Mouse (Mus musculus) heart, embryonic 13.5 days (tissue): ENCODE results near the gene Slc22a27. TPM values are rescaled to one million over a fixed set of nuclear protein-coding genes. Genes with fewer than 3 reads are reported as not detected.
"Not testable (repeated sequence)": the region's sequence is repeated elsewhere in the genome, so short reads cannot be mapped to it uniquely, and the experiment has no call there.

Source experiments
- ATAC-seq: fragments of 200-750 bp; cut with Nextera tagmentation; 2 replicates; pipeline ENCODE4 v1.8.0; 2017; ENCODE audit warnings: moderate TSS enrichment; ENCODE audit not compliant: insufficient number of reproducible peaks, low FRiP score, low TSS enrichment; ENCODE audit errors: extremely low read depth
- H3K27ac ChIP-seq: fragments of 300-500 bp; sonication (generic); replicated peaks from 2 replicates; pipeline ENCODE4 v1.5.1; 2015; ENCODE audit warnings: moderate library complexity, mild to moderate bottlenecking, inconsistent platforms
- H3K27me3 ChIP-seq: fragments of 300-500 bp; sonication (generic); replicated peaks from 2 replicates; pipeline ENCODE4 v1.6.1; 2015; ENCODE audit warnings: mild to moderate bottlenecking, inconsistent platforms
- H3K36me3 ChIP-seq: fragments of 300-500 bp; sonication (generic); 2 replicates; pipeline ENCODE4 v1.6.1; 2015; ENCODE audit warnings: mild to moderate bottlenecking, inconsistent platforms
- H3K4me1 ChIP-seq: fragments of 300-500 bp; sonication (generic); 2 replicates; pipeline ENCODE4 v1.6.1; 2015; ENCODE audit warnings: inconsistent platforms
- H3K4me2 ChIP-seq: fragments of 300-500 bp; sonication (generic); 2 replicates; pipeline ENCODE4 v1.6.1; 2015; ENCODE audit warnings: inconsistent platforms, mild to moderate bottlenecking, moderate library complexity
- H3K4me3 ChIP-seq: fragments of 300-500 bp; sonication (generic); 2 replicates; pipeline ENCODE4 v1.5.1; 2015; ENCODE audit warnings: moderate library complexity, mild to moderate bottlenecking, inconsistent platforms
- H3K9ac ChIP-seq: fragments of 300-500 bp; sonication (generic); 2 replicates; pipeline ENCODE4 v1.6.1; 2015; ENCODE audit warnings: inconsistent platforms, mild to moderate bottlenecking, moderate library complexity
- H3K9me3 ChIP-seq: fragments of 300-500 bp; sonication (generic); 2 replicates; pipeline ENCODE4 v1.6.1; 2016; ENCODE audit warnings: inconsistent platforms
- WGBS: fragments of 180-500 bp; shearing (Covaris S2); methylation state at CpG from one replicate; pipeline ENCODE4 v1.1.7; 2015; ENCODE audit warnings: mixed read lengths; 5-methylcytosine and 5-hydroxymethylcytosine counted together
- microRNA-seq: library from miRNA; unstranded; fragments of <30 nt; microRNA quantifications from one replicate; pipeline ENCODE4, GENCODE M21; 2016
- polyA plus RNA-seq: library from polyadenylated mRNA; unstranded; fragments of >200 nt; fragmentation: Nextera tagmentation; extraction: Ambion mirVana; gene quantifications from 2 replicates; pipeline ENCODE4 v1.2.1, GENCODE M21; 2015

Slc22a27 gene
- not detected in 2 replicates for polyA plus RNA-seq

- not testable (repeated sequence) for H3K4me2 ChIP-seq, ATAC-seq, H3K4me3 ChIP-seq, H3K9ac ChIP-seq, H3K27me3 ChIP-seq, H3K36me3 ChIP-seq, H3K9me3 ChIP-seq, H3K4me1 ChIP-seq, H3K27ac ChIP-seq
- WGBS: 62% methylated on average over 5 of the region's 5 CpGs
Measured at GRCm38 (mm10) chr19:7965927-7966326, at the start of gene Slc22a27. Gene Slc22a27, minus strand, starts transcription at chr19:7966027.

GRCm38 (mm10) chr19:8011596-8011995 is 45.8 kb upstream of the Slc22a27 start:
- H3K27me3 ChIP-seq, H3K4me1 ChIP-seq, ATAC-seq, H3K27ac ChIP-seq, H3K36me3 ChIP-seq, H3K9ac ChIP-seq, H3K4me3 ChIP-seq, H3K4me2 ChIP-seq: not testable (repeated sequence)
- WGBS: 79% methylated on average over 9 of the region's 9 CpGs
- peaks cover 13% of the 10 kb centered on the region; the same call in 1 of the 2 replicates for H3K9me3 ChIP-seq

- WGBS: 82% methylated on average over 6 of the region's 6 CpGs
- not testable (repeated sequence) for H3K27ac ChIP-seq, H3K27me3 ChIP-seq, ATAC-seq, H3K9ac ChIP-seq, H3K4me2 ChIP-seq, H3K36me3 ChIP-seq, H3K4me1 ChIP-seq, H3K4me3 ChIP-seq
- peaks cover 20% of the 10 kb centered on the region; the same call in 1 of the 2 replicates for H3K9me3 ChIP-seq
Measured at GRCm38 (mm10) chr19:8009086-8009485, 43.3 kb upstream of the Slc22a27 start.

GRCm38 (mm10) chr19:7968703-7969102 is 2.9 kb upstream of the Slc22a27 start:
- Histone ChIP-seq H3K4me3 (no peak overlapping the region), H3K27me3 (no peaks in the 10 kb centered on the region), H3K4me1 (no peaks in the 10 kb centered on the region), H3K27ac (no peak overlapping the region), H3K4me2 (no peak overlapping the region), H3K9me3 (no peaks in the 10 kb centered on the region), H3K36me3 (no peaks in the 10 kb centered on the region), H3K9ac (no peak overlapping the region)
- WGBS: 73% methylated on average over 2 of the region's 2 CpGs
- no peak for ATAC-seq

- not testable (repeated sequence) for H3K36me3 ChIP-seq, H3K27me3 ChIP-seq, H3K9me3 ChIP-seq, H3K4me2 ChIP-seq, H3K4me1 ChIP-seq, H3K4me3 ChIP-seq, ATAC-seq, H3K27ac ChIP-seq, H3K9ac ChIP-seq
- WGBS: 42% methylated on average over 1 of the region's 1 CpGs
Measured at GRCm38 (mm10) chr19:7966550-7966949, 723 bp upstream of the Slc22a27 start.

- not testable (repeated sequence) for ATAC-seq
- WGBS: 82% methylated on average over 18 of the region's 18 CpGs
Measured at GRCm38 (mm10) chr19:7939391-7939790, 26.4 kb downstream of the Slc22a27 start.

GRCm38 (mm10) chr19:7876626-7877025 is 89.2 kb downstream of the Slc22a27 start:
- no peak overlapping the region for H3K9ac ChIP-seq
- H3K27me3 ChIP-seq: no peaks in the 10 kb centered on the region
- no peak for ATAC-seq
- H3K4me1 ChIP-seq: no peaks in the 10 kb centered on the region
- H3K36me3 ChIP-seq: no peaks in the 10 kb centered on the region
- no peak overlapping the region for H3K27ac ChIP-seq
- no peak overlapping the region for H3K4me3 ChIP-seq
- 0 out of 2 replicates have a peak, but pooled peaks cover 8% of the 10 kb centered on the region for H3K9me3 ChIP-seq
- 68% methylated on average over 1 of the region's 1 CpGs for WGBS
- no peak overlapping the region for H3K4me2 ChIP-seq

More at GRCm38 (mm10) chr19:7939391-7939790, 26.4 kb downstream of the Slc22a27 start:
- H3K27me3 ChIP-seq, H3K4me1 ChIP-seq, H3K36me3 ChIP-seq, H3K4me3 ChIP-seq, H3K4me2 ChIP-seq, H3K27ac ChIP-seq, H3K9ac ChIP-seq: not testable (repeated sequence)
- peaks cover 31% of the 10 kb centered on the region for H3K9me3 ChIP-seq

- Histone ChIP-seq H3K9me3 (peaks cover 20% of the 10 kb centered on the region; the same call in 1 of the 2 replicates), H3K27me3 (no peaks in the 10 kb centered on the region), H3K9ac (no peak overlapping the region), H3K27ac (no peak overlapping the region), H3K4me3 (no peak overlapping the region), H3K36me3 (no peaks in the 10 kb centered on the region), H3K4me1 (no peaks in the 10 kb centered on the region), H3K4me2 (no peak overlapping the region)
- 55% methylated on average over 2 of the region's 2 CpGs for WGBS
- ATAC-seq: no peak
Measured at GRCm38 (mm10) chr19:7829851-7830250, 136.0 kb downstream of the Slc22a27 start.

Small RNAs within 50 kb of the gene (microRNA-seq; reads per million reads assigned to microRNA genes)
- not detected for gene Gm24951

Other genes with a start within 250 kb of the Slc22a27 start
- not detected in 2 replicates for gene Slc22a26, start 163.4 kb downstream of the Slc22a27 start, polyA plus RNA-seq
- not detected in 2 replicates for gene Slc22a28, start 166.0 kb upstream of the Slc22a27 start, polyA plus RNA-seq